In genomic region chr5:77367145-77367544, GRCm38 (mm10) we compare ENCODE assay signal across 16 mouse cellular contexts. TPM values are rescaled to one million over a fixed set of nuclear protein-coding genes. Genes with fewer than 3 reads are reported as not detected.
A peak's percentile ranks its signal among the peaks of the same experiment; 100 is the strongest.
DNase-seq lines count a peak whose midpoint lies in the region; ATAC-seq and TF ChIP-seq lines count a peak whose summit lies in the region.
"Had no signal": no experiment of that assay in that cellular context is flagged by ENCODE, and none has a peak within 500 bp of the region (broad histone marks: within the 10 kb centered on the region; RNA-seq: fewer than 3 reads in every experiment).

No protein-coding gene starts in this region.

- DNase-seq in adrenal gland, adult (ENCODE audit: inconsistent age in 2 of 2, low spot score in 1 of 2): peak; percentile 47 to 62
- DNase-seq in adrenal gland, postnatal 4 days (ENCODE audit: low spot score in 2 of 2): no peak
- no peak for DNase-seq in spleen, adult 2 months (ENCODE audit: low read depth in 1 of 2, low spot score in 2 of 2)
- no peak for DNase-seq in spleen, adult 12 weeks (ENCODE audit: low spot score)
- DNase-seq in stomach, postnatal 0 days (ENCODE audit: low spot score): no peak
- no peak for DNase-seq in frontal cortex, postnatal 25 days (ENCODE audit: low spot score in 2 of 2)
- DNase-seq: cerebellum, adult 11-12 months; kidney, adult 18-20 months; layer of hippocampus, adult 9-11 months; thymus, postnatal 36 days had no signal

- no peak for TF ChIP-seq EP300 in stomach, postnatal 0 days (optimal IDR thresholded peaks at IDR 0.05)

- peaks cover 14% of the 10 kb centered on the region for H3K4me1 ChIP-seq in intestine, embryonic 16.5 days (ENCODE audit: control insufficient read depth, insufficient read depth, low read length)
- 0 out of 2 replicates have a peak, but pooled peaks cover 10% of the 10 kb centered on the region for H3K4me1 ChIP-seq in intestine, embryonic 15.5 days (replicated peaks)
- peaks cover 4% of the 10 kb centered on the region; the same call in 1 of the 2 replicates for H3K4me1 ChIP-seq in spleen, adult 2 months (ENCODE audit: control insufficient read depth, insufficient read depth, insufficient read length)
- H3K4me1 ChIP-seq in stomach, postnatal 0 days (replicated peaks; ENCODE audit: control insufficient read depth, insufficient read depth): peaks cover 16% of the 10 kb centered on the region
- H3K4me1 ChIP-seq: forebrain, embryonic 15.5 days; hindbrain, embryonic 12.5 days had no signal

- no peak for TF ChIP-seq POLR2A in spleen, adult 2 months (IDR thresholded peaks at IDR 0.05; ENCODE audit: low read depth, low read length)

- no peaks in the 10 kb centered on the region for H3K36me3 ChIP-seq in intestine, embryonic 16.5 days (ENCODE audit: control insufficient read depth, insufficient read depth, low read length)
- no peaks in the 10 kb centered on the region for H3K36me3 ChIP-seq in intestine, embryonic 15.5 days
- no peaks in the 10 kb centered on the region for H3K36me3 ChIP-seq in spleen, adult 2 months (ENCODE audit: control insufficient read depth, insufficient read depth, low read length)
- H3K36me3 ChIP-seq in stomach, postnatal 0 days (ENCODE audit: control insufficient read depth, insufficient read depth, low read length): no peaks in the 10 kb centered on the region
- H3K36me3 ChIP-seq: forebrain, embryonic 15.5 days; hindbrain, embryonic 12.5 days; liver, embryonic 15.5 days had no signal

- H3K4me3 ChIP-seq in intestine, embryonic 16.5 days (ENCODE audit: low read length): no peak overlapping the region
- H3K4me3 ChIP-seq in intestine, embryonic 15.5 days (replicated peaks): no peak overlapping the region
- H3K4me3 ChIP-seq in spleen, adult 2 months (ENCODE audit: extremely low read depth, insufficient read depth, insufficient read length): no peak overlapping the region
- H3K4me3 ChIP-seq in stomach, postnatal 0 days (ENCODE audit: low read depth, low read length): no peak overlapping the region
- H3K4me3 ChIP-seq: forebrain, embryonic 15.5 days; hindbrain, embryonic 12.5 days; liver, embryonic 15.5 days had no signal

- no peak overlapping the region for H3K9ac ChIP-seq in intestine, embryonic 16.5 days (ENCODE audit: low read depth, low read length)
- no peak overlapping the region for H3K9ac ChIP-seq in intestine, embryonic 15.5 days
- H3K9ac ChIP-seq in stomach, postnatal 0 days (ENCODE audit: low read length): no peak overlapping the region; the same call in 1 of the 2 replicates
- H3K9ac ChIP-seq: forebrain, embryonic 15.5 days; hindbrain, embryonic 12.5 days; liver, embryonic 15.5 days had no signal

- no peaks in the 10 kb centered on the region for H3K27me3 ChIP-seq in intestine, embryonic 16.5 days (replicated peaks; ENCODE audit: control insufficient read depth, insufficient read depth, low read length)
- H3K27me3 ChIP-seq in intestine, embryonic 15.5 days (replicated peaks): no peaks in the 10 kb centered on the region
- no peaks in the 10 kb centered on the region for H3K27me3 ChIP-seq in spleen, adult 2 months (ENCODE audit: control insufficient read depth, insufficient read depth, low read length)
- H3K27me3 ChIP-seq in stomach, postnatal 0 days (ENCODE audit: control insufficient read depth, insufficient read depth, low read length): no peaks in the 10 kb centered on the region
- H3K27me3 ChIP-seq: forebrain, embryonic 15.5 days; hindbrain, embryonic 12.5 days; liver, embryonic 15.5 days had no signal

- no peak overlapping the region for H3K4me2 ChIP-seq in intestine, embryonic 16.5 days (ENCODE audit: low read depth, low read length)
- no peak overlapping the region for H3K4me2 ChIP-seq in intestine, embryonic 15.5 days (replicated peaks)
- H3K4me2 ChIP-seq in stomach, postnatal 0 days (replicated peaks; ENCODE audit: low read depth): no peak overlapping the region
- H3K4me2 ChIP-seq: forebrain, embryonic 15.5 days; hindbrain, embryonic 12.5 days; liver, embryonic 15.5 days had no signal

- no peak for ATAC-seq in intestine, embryonic 16.5 days
- no peak for ATAC-seq in intestine, embryonic 15.5 days
- ATAC-seq in stomach, postnatal 0 days (ENCODE audit: low FRiP score, low TSS enrichment): no peak
- ATAC-seq: forebrain, embryonic 15.5 days had no signal

- 0 out of 2 replicates have a peak overlapping the region, but pooled peaks have one; percentile 24 for H3K27ac ChIP-seq in intestine, embryonic 16.5 days (ENCODE audit: low read length)
- no peak overlapping the region for H3K27ac ChIP-seq in intestine, embryonic 15.5 days
- 0 out of 2 replicates have a peak overlapping the region, but pooled peaks have one; percentile 5 for H3K27ac ChIP-seq in spleen, adult 2 months (ENCODE audit: insufficient read depth, low read length)
- H3K27ac ChIP-seq in stomach, postnatal 0 days (replicated peaks): peak overlapping the region; percentile 84
- H3K27ac ChIP-seq: forebrain, embryonic 15.5 days; hindbrain, embryonic 12.5 days; liver, embryonic 15.5 days had no signal

- H3K9me3 ChIP-seq in intestine, embryonic 16.5 days (ENCODE audit: control insufficient read depth, low read length): no peaks in the 10 kb centered on the region
- no peaks in the 10 kb centered on the region for H3K9me3 ChIP-seq in intestine, embryonic 15.5 days
- no peaks in the 10 kb centered on the region for H3K9me3 ChIP-seq in stomach, postnatal 0 days (ENCODE audit: control insufficient read depth, low read length)
- H3K9me3 ChIP-seq: forebrain, embryonic 15.5 days; hindbrain, embryonic 12.5 days; liver, embryonic 15.5 days had no signal

- WGBS in intestine, embryonic 16.5 days: 81% methylated on average over 1 of the region's 1 CpGs
- 77% methylated on average over 1 of the region's 1 CpGs for WGBS in intestine, embryonic 15.5 days
- 92% methylated on average over 1 of the region's 1 CpGs for WGBS in spleen, adult 2 months
- WGBS in stomach, postnatal 0 days: 71% methylated on average over 1 of the region's 1 CpGs

- no peak for TF ChIP-seq CTCF in spleen, adult 2 months (IDR thresholded peaks at IDR 0.05; ENCODE audit: extremely low read depth, insufficient read depth, insufficient read length, insufficient replicate concordance)
- TF ChIP-seq CTCF in stomach, postnatal 0 days (IDR thresholded peaks at IDR 0.05; ENCODE audit: low read depth): no peak

RNA-seq across cellular contexts. Expression of gene Igfbp7, which starts 40.7 kb away (rescaled TPM):
- total RNA-seq in adrenal gland, postnatal 4 days (2021): 100 to 1,000 TPM; 742 to 760 TPM
- 85.2 and 109 TPM in 2 replicates for polyA plus RNA-seq in intestine, embryonic 16.5 days (2015; fragmentation: Nextera tagmentation; extraction: Ambion mirVana)
- 87.4 and 92.5 TPM in 2 replicates for polyA plus RNA-seq in intestine, embryonic 15.5 days (2015; fragmentation: Nextera tagmentation; extraction: Ambion mirVana)
- polyA plus RNA-seq in spleen, adult 2 months (2012; rRNA removed): 2,807 and 6,735 TPM in 2 replicates
- 421 and 437 TPM in 2 replicates for polyA plus RNA-seq in stomach, postnatal 0 days (2015; fragmentation: Nextera tagmentation; extraction: Ambion mirVana)
- total RNA-seq: megakaryocyte-erythroid progenitor cell, adult 5-6 weeks had no signal

RNA-seq across cellular contexts. Expression of gene Polr2b, which starts 57.2 kb away (rescaled TPM):
- 10 to 100 TPM; 87.5 to 89.2 TPM for total RNA-seq in adrenal gland, postnatal 4 days (2021)
- polyA plus RNA-seq in intestine, embryonic 16.5 days (2015; fragmentation: Nextera tagmentation; extraction: Ambion mirVana): 43.4 and 44.0 TPM in 2 replicates
- 51.5 and 55.9 TPM in 2 replicates for polyA plus RNA-seq in intestine, embryonic 15.5 days (2015; fragmentation: Nextera tagmentation; extraction: Ambion mirVana)
- polyA plus RNA-seq in spleen, adult 2 months (2012; rRNA removed): 8.5 and 16.8 TPM in 2 replicates
- polyA plus RNA-seq in stomach, postnatal 0 days (2015; fragmentation: Nextera tagmentation; extraction: Ambion mirVana): 21.7 and 23.5 TPM in 2 replicates

RNA-seq across cellular contexts. Expression of gene Noa1, which starts 57.3 kb away (rescaled TPM):
- total RNA-seq in adrenal gland, postnatal 4 days (2021): 10 to 100 TPM; 25.4 to 25.7 TPM
- polyA plus RNA-seq in intestine, embryonic 16.5 days (2015; fragmentation: Nextera tagmentation; extraction: Ambion mirVana): 30.9 and 32.6 TPM in 2 replicates
- 35.3 and 35.4 TPM in 2 replicates for polyA plus RNA-seq in intestine, embryonic 15.5 days (2015; fragmentation: Nextera tagmentation; extraction: Ambion mirVana)
- 14.1 and 19.8 TPM in 2 replicates for polyA plus RNA-seq in spleen, adult 2 months (2012; rRNA removed)
- 15.1 and 16.3 TPM in 2 replicates for polyA plus RNA-seq in stomach, postnatal 0 days (2015; fragmentation: Nextera tagmentation; extraction: Ambion mirVana)

Comparison
In these comparisons a context has a peak if more than half of its experiments do, and no peak if none do; other contexts are left out.
1. DNase-seq: peak in adrenal gland, adult (2 of 2); none in adrenal gland, postnatal 4 days (0 of 2), spleen, adult 2 months (0 of 2), spleen, adult 12 weeks (single experiment), stomach, postnatal 0 days (single experiment) and frontal cortex, postnatal 25 days (0 of 2).